Mouse (Mus musculus): ENCODE results near the gene Erbb4.
A peak's percentile ranks its signal among the peaks of the same experiment; 100 is the strongest.
"Not testable (repeated sequence)": the region's sequence is repeated elsewhere in the genome, so short reads cannot be mapped to it uniquely, and the experiment has no call there.

Gene Erbb4

DNA sequence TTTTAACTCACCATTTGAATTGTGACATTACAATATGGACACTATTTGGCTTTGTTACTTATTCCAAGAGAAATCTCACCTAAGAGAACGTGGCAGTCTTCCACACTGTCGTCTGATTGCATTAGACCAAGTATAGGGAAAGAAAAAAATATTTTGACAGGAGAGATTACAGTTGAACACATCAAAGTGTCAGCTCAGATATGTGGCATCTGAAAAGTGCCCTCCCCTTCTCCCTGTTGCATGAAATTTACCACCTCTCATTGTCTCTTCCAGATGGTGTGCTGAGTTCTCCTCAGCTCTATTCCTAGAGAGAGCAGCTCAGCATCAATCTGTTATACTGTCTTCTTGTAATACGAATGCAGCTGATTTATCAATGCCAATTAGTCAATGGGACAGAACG, 268.5 kb downstream of the Erbb4 start:
- peak; percentile 46 for DNase-seq

GRCm38 (mm10) chr1:68834686-68835085, 273.2 kb downstream of the Erbb4 start:
- no peak for DNase-seq

- peak; percentile 9 for DNase-seq
Observed at GRCm38 (mm10) chr1:68832101-68832500, 275.8 kb downstream of the Erbb4 start.

- peak; percentile 4 for DNase-seq
Observed at GRCm38 (mm10) chr1:68831575-68831974, 276.3 kb downstream of the Erbb4 start.

DNA sequence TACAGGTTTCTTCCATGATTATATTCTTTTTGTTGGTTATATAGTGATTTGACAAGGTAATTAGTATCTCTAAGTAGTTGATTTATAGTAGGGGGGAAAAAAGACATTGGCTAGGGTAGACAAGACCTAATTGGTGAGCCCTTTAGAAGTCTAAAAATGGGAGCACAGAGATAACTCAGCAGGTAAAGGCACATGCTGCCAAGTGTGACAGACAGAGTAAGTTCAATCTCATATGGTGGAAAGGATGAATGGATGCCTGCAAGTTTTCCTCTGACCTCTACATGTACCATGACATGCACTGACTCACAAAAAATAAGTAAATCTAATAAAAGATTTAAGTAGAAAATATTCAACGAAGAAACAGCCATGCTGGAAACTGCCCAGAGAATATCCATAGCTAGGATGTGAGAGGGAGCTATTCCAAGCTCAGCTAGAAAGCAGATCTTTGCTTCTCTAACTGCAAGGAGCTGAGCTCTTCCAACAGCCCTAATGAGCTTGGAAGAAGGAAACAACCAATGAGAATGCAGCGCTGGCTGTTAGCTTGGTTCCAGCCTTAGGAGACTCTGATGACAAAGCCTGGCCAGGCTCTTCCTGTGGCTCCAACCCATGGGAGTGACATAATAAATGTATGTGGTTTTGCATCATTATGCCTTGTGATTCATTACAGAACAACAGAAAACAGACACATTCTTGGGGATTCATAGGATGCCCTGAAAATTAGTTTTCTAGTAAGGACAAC, 277.2 kb downstream of the Erbb4 start:
- DNase-seq = no peak

- DNase-seq = no peak
Observed at GRCm38 (mm10) chr1:68823116-68823644, 284.7 kb downstream of the Erbb4 start.

DNA sequence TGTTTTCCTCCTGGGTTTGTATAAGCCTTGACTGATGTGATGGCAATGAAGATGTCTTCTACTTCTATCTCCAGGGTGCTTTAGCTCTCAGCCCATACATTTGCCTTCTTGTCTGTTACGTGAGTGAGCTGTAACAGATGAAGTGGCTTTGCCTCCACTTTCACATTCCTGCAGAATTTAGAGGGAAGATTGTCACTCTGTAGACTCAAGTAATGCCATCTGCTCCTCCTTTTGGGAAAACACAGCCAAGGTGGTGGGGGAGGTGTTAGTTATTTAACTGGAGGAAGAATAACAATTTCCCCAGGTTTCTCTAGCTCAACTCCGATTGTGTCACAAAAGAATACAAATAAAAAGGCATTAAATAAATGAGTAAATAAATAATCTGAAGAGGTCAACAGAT, 301.1 kb downstream of the Erbb4 start:
- DNase-seq = no peak

- peak; percentile 15 for DNase-seq
Observed at GRCm38 (mm10) chr1:68787409-68788015, 320.3 kb downstream of the Erbb4 start.

- no peak for DNase-seq
Observed at GRCm38 (mm10) chr1:68780653-68781052, 327.2 kb downstream of the Erbb4 start.

GRCm38 (mm10) chr1:68780032-68780431, 327.8 kb downstream of the Erbb4 start:
- no peak for DNase-seq

DNA sequence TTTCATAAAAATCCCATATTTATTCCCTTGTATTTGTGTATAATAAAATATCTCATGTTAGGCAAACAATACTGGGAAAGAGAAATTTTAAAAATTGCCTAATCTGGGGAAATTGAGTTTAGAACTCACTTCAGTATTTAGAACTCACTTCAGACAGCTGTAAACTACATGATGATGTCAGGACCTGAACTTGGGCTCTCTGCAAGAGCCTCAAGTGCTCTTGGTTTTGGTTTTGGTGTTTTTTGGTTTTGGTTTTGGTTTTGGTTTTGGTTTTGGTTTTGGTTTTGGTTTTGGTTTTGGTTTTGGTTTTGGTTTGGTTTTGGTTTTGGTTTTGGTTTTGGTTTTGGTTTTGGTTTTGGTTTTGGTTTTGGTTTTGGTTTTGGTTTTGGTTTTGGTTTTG, 341.8 kb downstream of the Erbb4 start:
- not testable (repeated sequence) for DNase-seq

GRCm38 (mm10) chr1:68762456-68762855, 345.4 kb downstream of the Erbb4 start:
- no peak for DNase-seq

GRCm38 (mm10) chr1:68748976-68749375, 358.9 kb downstream of the Erbb4 start:
- DNase-seq = peak; percentile 73

DNA sequence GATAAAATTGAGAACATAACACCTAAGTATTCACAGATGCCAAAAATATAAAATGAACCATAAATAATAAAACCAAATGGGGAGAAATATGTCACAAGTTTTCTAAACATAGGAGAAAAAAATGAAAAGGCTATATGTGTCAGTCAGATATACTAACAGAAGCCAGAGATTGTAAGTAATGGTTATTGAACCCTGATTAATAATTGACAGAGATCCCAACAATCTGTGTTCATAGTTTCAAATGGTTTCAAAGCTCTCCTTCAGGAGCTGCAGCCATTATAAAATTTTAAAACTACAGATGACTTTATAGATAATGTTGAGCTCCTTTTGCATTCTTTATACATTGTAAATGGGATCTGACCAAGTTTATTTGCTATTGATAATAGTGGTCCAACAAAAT, 426.4 kb downstream of the Erbb4 start:
- no peak for DNase-seq

DNA sequence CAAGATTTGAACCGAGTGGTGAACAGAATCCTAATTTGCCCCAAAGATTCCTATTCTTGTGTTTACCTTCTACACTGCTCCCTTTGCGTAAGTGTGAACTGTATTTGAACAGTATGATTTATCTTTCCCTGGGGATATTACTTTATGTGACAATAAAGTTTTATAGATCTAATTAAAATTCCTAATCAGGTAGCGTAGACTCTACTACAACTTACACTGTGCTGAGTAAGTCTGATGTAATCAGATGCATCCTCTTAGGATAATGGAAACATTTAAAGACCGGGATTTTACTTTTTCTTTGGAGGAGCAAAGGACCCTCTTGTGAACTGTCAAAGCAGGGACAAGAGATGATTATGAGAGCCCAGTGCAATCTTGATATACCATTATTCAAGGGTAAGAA, 433.2 kb downstream of the Erbb4 start:
- DNase-seq = no peak

DNA sequence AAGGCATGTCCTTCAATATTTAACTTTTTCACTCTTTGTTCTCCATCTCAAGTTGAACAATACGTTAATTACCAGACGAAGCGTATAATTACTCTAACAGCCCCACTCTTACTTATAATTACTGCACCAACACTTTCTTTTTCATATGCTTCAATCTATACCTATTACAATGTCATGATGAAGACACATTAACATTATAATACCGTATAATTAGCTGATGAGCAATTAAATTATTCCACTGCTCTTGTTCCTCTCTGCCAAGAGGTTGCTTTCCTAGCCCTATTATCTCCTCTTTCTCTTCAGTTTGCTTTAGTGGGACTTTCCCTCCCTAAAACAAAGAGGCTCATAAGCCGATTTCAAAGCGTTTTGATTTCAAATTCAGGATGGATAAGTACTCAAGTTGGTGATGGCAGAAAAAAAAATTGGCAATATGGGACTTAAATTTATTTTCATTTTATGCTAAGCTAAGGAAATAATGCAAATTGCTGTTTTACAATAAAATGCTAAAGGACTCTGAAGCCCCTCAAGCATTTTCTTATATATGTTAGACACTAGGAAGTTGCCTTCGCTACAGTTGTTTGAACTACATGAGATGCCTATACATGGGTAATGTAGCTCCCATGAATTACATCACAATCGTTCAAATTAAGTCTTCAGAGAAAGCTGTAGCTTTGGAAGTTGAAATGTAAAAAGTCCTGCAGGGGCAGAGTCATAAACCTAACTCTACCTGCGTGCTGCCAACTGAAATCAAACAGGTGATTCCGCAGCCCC, 440.8 kb downstream of the Erbb4 start:
- DNase-seq = peak; percentile 78

- DNase-seq = no peak
Observed at GRCm38 (mm10) chr1:68590475-68590874, 517.4 kb downstream of the Erbb4 start.

DNA sequence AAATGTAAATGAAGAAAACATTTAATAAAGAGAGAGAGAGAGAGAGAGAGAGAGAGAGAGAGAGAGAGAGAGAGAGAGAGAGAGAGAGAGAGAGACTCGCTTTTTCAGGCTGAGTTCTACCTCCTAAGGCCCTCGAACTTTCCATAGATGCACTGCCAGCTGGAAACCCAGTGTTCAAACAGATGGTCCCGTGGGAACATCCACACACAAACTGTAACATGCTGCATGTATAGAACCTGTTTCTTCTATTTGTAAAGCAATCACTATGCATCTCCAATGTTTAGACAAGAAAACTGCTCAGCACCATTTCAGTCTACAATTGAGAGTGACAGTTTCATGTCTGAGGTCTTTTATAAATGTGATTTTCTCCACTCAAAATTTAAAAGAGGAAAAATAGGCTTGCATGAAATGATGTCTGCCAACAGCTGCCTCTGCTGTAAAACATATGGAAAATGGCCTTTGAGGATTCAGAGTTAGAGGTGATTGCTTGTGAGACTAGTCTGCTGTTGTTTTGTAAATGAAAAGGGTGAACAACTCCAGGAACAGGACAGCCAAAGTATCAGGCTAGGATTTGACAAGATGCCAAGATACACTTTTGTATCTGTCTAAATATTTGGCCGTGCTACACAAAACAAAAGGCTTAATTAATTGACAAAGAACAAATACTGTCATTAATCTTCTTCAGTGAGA, 533.9 kb downstream of the Erbb4 start:
- peak; percentile 4 for DNase-seq

DNA sequence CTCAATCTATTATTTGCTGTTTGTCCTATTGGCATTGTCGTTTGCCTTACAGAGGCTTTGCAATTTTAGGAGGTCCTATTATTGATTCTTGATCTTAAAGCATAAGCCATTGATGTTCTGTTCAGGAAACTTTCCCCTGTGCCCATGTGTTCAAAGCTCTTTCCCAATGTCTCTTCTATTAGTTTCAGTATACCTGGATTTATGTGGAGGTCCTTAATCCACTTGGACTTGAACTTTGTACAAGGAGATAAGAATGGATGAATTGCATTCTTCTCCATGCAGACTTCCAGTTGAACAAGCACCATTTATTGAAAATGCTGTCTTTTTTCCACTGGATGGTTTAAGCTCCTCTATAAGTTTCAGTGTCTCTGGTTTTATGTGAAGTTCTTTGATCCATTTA, 536.9 kb downstream of the Erbb4 start:
- DNase-seq = no peak

- DNase-seq = no peak
Observed at GRCm38 (mm10) chr1:68542942-68543341, 564.9 kb downstream of the Erbb4 start.

- DNase-seq = no peak
Observed at GRCm38 (mm10) chr1:68517820-68518219, 590.0 kb downstream of the Erbb4 start.

DNA sequence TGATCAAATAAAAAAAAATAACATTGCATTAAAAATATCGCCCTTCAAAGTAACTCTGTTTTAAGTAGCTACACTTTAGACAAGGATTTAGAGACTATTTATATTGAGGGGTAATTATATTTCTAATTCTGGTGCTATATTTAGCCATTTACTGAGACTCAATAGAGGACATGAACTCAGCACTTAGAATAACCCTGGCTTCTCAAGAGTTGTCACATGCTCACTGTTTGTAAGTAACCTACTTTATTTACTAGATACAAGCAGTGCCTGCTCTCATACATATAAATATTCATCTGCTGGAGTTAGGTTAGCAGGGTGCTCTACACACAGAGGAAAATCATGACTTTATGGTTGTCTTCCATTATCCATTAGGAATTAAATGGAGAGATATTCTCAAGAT, 604.0 kb downstream of the Erbb4 start:
- no peak for DNase-seq

DNA sequence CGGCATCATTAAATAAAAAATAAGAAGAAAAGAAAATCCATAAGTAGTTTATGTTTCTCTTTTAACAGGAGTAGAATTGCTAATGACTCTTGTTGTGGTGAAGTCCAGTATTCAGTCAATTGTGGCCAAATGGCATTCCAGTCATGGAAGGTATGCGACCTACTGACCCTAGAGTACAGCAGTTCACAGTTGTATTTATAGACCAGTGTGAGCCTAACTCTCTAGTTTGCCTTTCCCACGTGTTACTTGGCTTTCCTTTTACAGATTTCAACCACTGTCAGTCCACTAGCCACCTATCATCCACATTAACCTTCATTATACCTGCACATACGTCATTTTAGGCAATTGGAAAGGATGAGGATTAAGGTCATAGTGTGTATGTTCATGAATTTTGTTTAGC, 606.3 kb downstream of the Erbb4 start:
- no peak for DNase-seq
